Mouse (Mus musculus) liver, embryonic 14.5 days (tissue): ENCODE measurements at regions not wholly inside any gene's neighbourhood (a gene's known extent, or its start where the extent isn't known, plus 50 kb on each side); places are given as distances from the start of the nearest gene placed in this dataset.

Source experiments
- CTCF ChIP-seq: IDR thresholded peaks from 2 replicates; pipeline ENCODE4 v1.5.1; 2016; ENCODE audit warnings: antibody characterized with exemption, low read depth, control low read depth
- EP300 ChIP-seq: IDR thresholded peaks from 2 replicates; pipeline ENCODE4 v1.6.1; 2016; ENCODE audit warnings: antibody characterized with exemption, low read depth

GRCm38 (mm10) chr4:21125892-21126291 lies 559.9 kb downstream of the Prdm13 start:
- TF ChIP-seq CTCF (no peak), EP300 (no peak)
